Mouse (Mus musculus) adrenal gland, postnatal 36 days (tissue): Measurements from ENCODE around the gene Zfp651. TPM values are rescaled to one million over a fixed set of nuclear protein-coding genes. Genes with fewer than 3 reads are reported as not detected.
A peak's percentile ranks its signal among the peaks of the same experiment; 100 is the strongest.

Source experiments
- DNase-seq, 2 experiments: peaks; one replicate each; pipeline ENCODE4 v3.0.0; 2021; ENCODE audit warnings: mixed read lengths in 1 of 2
- total RNA-seq, 2 experiments: library from RNA; stranded (reverse); gene quantifications; 2 replicates each; pipeline ENCODE4 v1.2.3; 2021

The Zfp651 gene
- total RNA-seq, 2 experiments from 2014 or later: 40.5 to 49.7 TPM

GRCm38 (mm10) chr9:121810081-121810821 lies 51.1 kb downstream of the Zfp651 start:
- DNase-seq: peak; percentile 27 to 55

- DNase-seq: no peak
Observed at GRCm38 (mm10) chr9:121815183-121815582, 56.1 kb downstream of the Zfp651 start.

- peak; percentile 59 to 69 for DNase-seq
Observed at GRCm38 (mm10) chr9:121819073-121819770, 60.1 kb downstream of the Zfp651 start.

GRCm38 (mm10) chr9:121819771-121820471 lies 60.8 kb downstream of the Zfp651 start:
- no peak for DNase-seq

GRCm38 (mm10) chr9:121820765-121821164 lies 61.6 kb downstream of the Zfp651 start:
- DNase-seq: no peak

Other genes starting within 250 kb of the Zfp651 start
- not detected for gene Lyzl4, start 117.2 kb upstream of the Zfp651 start, total RNA-seq
- under 1 TPM; 0.26 to 0.40 TPM for gene Vipr1, start 116.6 kb upstream of the Zfp651 start, total RNA-seq
- 1 to 10 TPM; 5.2 to 6.3 TPM for gene Sec22c, start 53.8 kb upstream of the Zfp651 start, total RNA-seq
- 10 to 100 TPM; 41.6 to 57.2 TPM for gene Ss18l2, start 49.0 kb upstream of the Zfp651 start, total RNA-seq
- 10 to 100 TPM; 58.2 to 90.2 TPM for gene Nktr, start 40.2 kb upstream of the Zfp651 start, total RNA-seq
- gene Klhl40, start 18.3 kb downstream of the Zfp651 start, total RNA-seq: under 1 TPM in 1 of 2 experiments, not detected in 1; 0.16 TPM
- not detected for gene Hhatl, start 33.2 kb downstream of the Zfp651 start, total RNA-seq
- 1 to 10 TPM; 1.0 to 1.1 TPM for gene Ccdc13, start 80.1 kb downstream of the Zfp651 start, total RNA-seq
- gene Higd1a, start 99.0 kb downstream of the Zfp651 start, total RNA-seq: 100 to 1,000 TPM in 1 of 2 experiments, 10 to 100 TPM in 1; 80.9 to 105 TPM
- under 1 TPM; 0.66 to 0.86 TPM for gene Ackr2, start 139.0 kb downstream of the Zfp651 start, total RNA-seq
- under 1 TPM; 0.26 to 0.30 TPM for gene Cyp8b1, start 157.0 kb downstream of the Zfp651 start, total RNA-seq
- gene Fam198a, start 191.7 kb downstream of the Zfp651 start, total RNA-seq: 1 to 10 TPM; 1.4 to 1.5 TPM
- 10 to 100 TPM; 17.0 to 20.7 TPM for gene Pomgnt2, start 237.8 kb downstream of the Zfp651 start, total RNA-seq